Mouse (Mus musculus): ENCODE data around the gene B3gnt9. TPM values are rescaled to one million over a fixed set of nuclear protein-coding genes. Genes with fewer than 3 reads are reported as not detected.
"Not testable (repeated sequence)": the region's sequence is repeated elsewhere in the genome, so short reads cannot be mapped to it uniquely, and the experiment has no call there.

Gene B3gnt9
- 1 to 10 TPM; 3.0 to 4.0 (median 3.8) TPM for total RNA-seq (2022)

GRCm38 (mm10) chr8:105254966-105255350, at the start of gene B3gnt9:
B3gnt9 (minus strand) TSS chr8:105255153.
- peak in 1 of 2 experiments; percentile 50 for DNase-seq (ENCODE audit: low spot score in 2 of 2)

GRCm38 (mm10) chr8:105303874-105304273, 48.9 kb upstream of the B3gnt9 start:
- no peak for DNase-seq (ENCODE audit: low spot score in 2 of 2)

- no peak for DNase-seq (ENCODE audit: low spot score in 2 of 2)
These were observed 48.4 kb upstream of the B3gnt9 start for GRCm38 (mm10) chr8:105303396-105303795.

- no peak for DNase-seq (ENCODE audit: low spot score in 2 of 2)
These were observed 45.0 kb upstream of the B3gnt9 start for GRCm38 (mm10) chr8:105299962-105300361.

- DNase-seq (ENCODE audit: low spot score in 2 of 2): no peak
These were observed 43.6 kb upstream of the B3gnt9 start for GRCm38 (mm10) chr8:105298351-105299252.

GRCm38 (mm10) chr8:105297511-105298192, 42.7 kb upstream of the B3gnt9 start, which contains the start of gene E2f4:
E2f4 (plus strand) TSS chr8:105297663.
- peak; percentile 85 to 92 for DNase-seq (ENCODE audit: low spot score in 2 of 2)

- DNase-seq (ENCODE audit: low spot score in 2 of 2): no peak
These were observed 41.1 kb upstream of the B3gnt9 start, which contains the start of gene Exoc3l for GRCm38 (mm10) chr8:105295895-105296573. Exoc3l (minus strand) TSS chr8:105296101.

GRCm38 (mm10) chr8:105295256-105295655, 40.3 kb upstream of the B3gnt9 start:
- DNase-seq (ENCODE audit: low spot score in 2 of 2): no peak

GRCm38 (mm10) chr8:105294776-105295175, 39.8 kb upstream of the B3gnt9 start:
- DNase-seq (ENCODE audit: low spot score in 2 of 2): no peak

- DNase-seq (ENCODE audit: low spot score in 2 of 2): no peak
These were observed 38.5 kb upstream of the B3gnt9 start for GRCm38 (mm10) chr8:105293405-105293804.

- no peak for DNase-seq (ENCODE audit: low spot score in 2 of 2)
These were observed 37.5 kb upstream of the B3gnt9 start for GRCm38 (mm10) chr8:105292471-105292870.

- DNase-seq (ENCODE audit: low spot score in 2 of 2): not testable (repeated sequence)
These were observed 36.8 kb upstream of the B3gnt9 start for GRCm38 (mm10) chr8:105291802-105292201.

- DNase-seq (ENCODE audit: low spot score in 2 of 2): not testable (repeated sequence)
These were observed 36.4 kb upstream of the B3gnt9 start for GRCm38 (mm10) chr8:105291364-105291763.

GRCm38 (mm10) chr8:105290554-105291314, 35.8 kb upstream of the B3gnt9 start:
- DNase-seq (ENCODE audit: low spot score in 2 of 2): peak in 1 of 2 experiments; percentile 75

- DNase-seq (ENCODE audit: low spot score in 2 of 2): no peak
These were observed 35.0 kb upstream of the B3gnt9 start, which contains the start of gene 4931428F04Rik for GRCm38 (mm10) chr8:105289805-105290460. 4931428F04Rik (minus strand) TSS chr8:105289864.

GRCm38 (mm10) chr8:105288958-105289732, 34.2 kb upstream of the B3gnt9 start:
- peak; percentile 92 to 95 for DNase-seq (ENCODE audit: low spot score in 2 of 2)

GRCm38 (mm10) chr8:105288231-105288630, 33.3 kb upstream of the B3gnt9 start:
- no peak for DNase-seq (ENCODE audit: low spot score in 2 of 2)

GRCm38 (mm10) chr8:105286907-105287306, 32.0 kb upstream of the B3gnt9 start:
- peak in 1 of 2 experiments; percentile 9 for DNase-seq (ENCODE audit: low spot score in 2 of 2)

GRCm38 (mm10) chr8:105285514-105285913, 30.6 kb upstream of the B3gnt9 start:
- DNase-seq (ENCODE audit: low spot score in 2 of 2): no peak

All from layer of hippocampus, adult 8-10 months (tissue).